Mouse (Mus musculus): Measurements from ENCODE around the gene Zwilch. TPM values are rescaled to one million over a fixed set of nuclear protein-coding genes. Genes with fewer than 3 reads are reported as not detected.

Zwilch gene
- polyA plus RNA-seq (2017; shearing (Covaris generic)): 6.5 TPM

DNA sequence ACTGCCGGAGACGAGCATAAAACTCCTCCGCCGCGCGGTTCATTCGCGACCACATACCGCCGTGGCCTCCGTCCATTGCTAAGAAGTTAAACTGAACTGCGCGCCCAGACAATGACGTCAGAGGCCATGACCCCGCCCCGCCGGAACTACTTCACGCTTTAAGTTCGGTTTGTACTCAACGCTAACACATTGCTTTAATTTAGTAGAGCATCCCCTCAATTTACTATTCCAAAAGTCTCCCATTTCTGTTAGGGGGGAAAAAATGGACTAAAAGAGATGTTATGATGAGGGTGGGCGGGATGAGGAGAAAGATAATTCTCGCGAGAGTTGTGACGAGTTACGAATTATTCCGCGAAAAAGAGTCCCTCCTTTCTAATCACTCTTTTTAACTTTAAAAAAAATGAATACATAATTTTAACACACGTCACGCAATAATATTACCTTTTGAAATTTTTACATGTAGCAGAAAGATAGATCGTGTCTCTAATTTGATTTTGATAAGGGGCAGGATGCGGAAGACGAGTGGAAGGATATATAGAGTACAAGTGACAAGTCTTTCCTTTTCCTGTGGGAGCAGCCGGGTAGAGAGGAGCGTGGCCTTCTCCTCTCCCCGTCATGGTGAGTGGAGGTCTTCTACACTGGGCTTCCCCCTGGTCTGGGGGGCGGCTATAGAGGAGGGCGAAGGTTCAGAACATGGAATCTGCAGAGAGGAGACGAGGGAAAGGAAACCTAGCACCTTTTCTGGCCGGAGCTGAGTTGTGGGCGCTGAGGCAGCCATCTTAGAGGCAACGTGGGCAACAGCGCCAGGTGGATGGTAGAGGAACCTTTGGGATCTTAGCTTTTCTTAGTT lies at the start of gene Zwilch, which contains the start of gene Rpl4:
Gene Zwilch, minus strand, starts transcription at position 289 of the 850 bp plus-strand sequence.
Gene Rpl4, plus strand, starts transcription at position 560 of the 850 bp plus-strand sequence.

DNA sequence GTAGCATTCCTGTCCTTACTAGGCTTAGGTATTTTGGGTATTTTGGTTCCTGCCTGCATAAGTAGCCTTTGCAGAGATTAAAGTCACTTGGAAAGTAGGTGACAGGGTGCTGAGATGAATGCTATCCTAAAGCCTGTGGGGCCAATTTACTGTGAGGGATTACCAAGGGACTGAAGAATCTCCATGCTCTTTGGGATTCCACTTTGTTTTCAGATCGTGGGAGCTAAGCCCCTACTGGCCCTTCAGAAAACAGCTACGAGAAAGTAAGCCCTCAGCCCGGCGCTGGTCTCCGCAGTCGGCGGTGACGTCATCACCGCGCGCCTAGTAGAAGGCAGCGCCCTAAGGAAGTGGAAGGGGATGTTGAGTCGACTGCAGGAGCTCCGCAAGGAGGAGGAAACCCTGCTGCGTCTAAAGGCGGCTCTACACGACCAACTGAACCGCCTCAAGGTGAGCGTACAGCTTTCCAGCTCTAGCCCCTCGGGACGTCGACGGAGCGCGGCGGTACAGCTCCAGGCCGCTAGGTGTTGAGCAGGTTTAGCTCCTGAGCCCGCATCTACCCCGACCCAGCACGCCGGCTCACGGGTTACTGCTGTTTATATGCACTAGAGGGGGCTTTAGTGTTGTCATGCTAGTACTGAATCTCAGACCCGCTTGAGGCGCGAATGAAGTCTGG lies 6.2 kb upstream of the Zwilch start, which contains the start of gene Snapc5:
Gene Snapc5, plus strand, starts transcription at position 301 of the 673 bp plus-strand sequence.

GRCm38 (mm10) chr9:64116876-64117275 lies 56.0 kb downstream of the Zwilch start, which contains the start of gene Lctl:
TSS of gene Lctl (plus strand) at chr9:64117147.

Other genes with a start within 250 kb of the Zwilch start
- gene Smad6, start 151.0 kb downstream of the Zwilch start, polyA plus RNA-seq (2017; shearing (Covaris generic)): not detected
- gene Lctl, start 56.0 kb downstream of the Zwilch start, polyA plus RNA-seq (2017; shearing (Covaris generic)): not detected
- 1,466 TPM for gene Rpl4, start 271 bp upstream of the Zwilch start, polyA plus RNA-seq (2017; shearing (Covaris generic))
- gene Snapc5, start 6.2 kb upstream of the Zwilch start, polyA plus RNA-seq (2017; shearing (Covaris generic)): 65.2 TPM
- gene Uchl4, start 62.1 kb upstream of the Zwilch start, polyA plus RNA-seq (2017; shearing (Covaris generic)): 11.8 TPM
- gene Map2k1, start 80.5 kb upstream of the Zwilch start, polyA plus RNA-seq (2017; shearing (Covaris generic)): 85.7 TPM
- gene Tipin, start 108.5 kb upstream of the Zwilch start, polyA plus RNA-seq (2017; shearing (Covaris generic)): 49.4 TPM
- gene Dis3l, start 168.2 kb upstream of the Zwilch start, polyA plus RNA-seq (2017; shearing (Covaris generic)): 21.8 TPM
- 0.51 TPM for gene Megf11, start 212.5 kb upstream of the Zwilch start, polyA plus RNA-seq (2017; shearing (Covaris generic))

All from inflammation-experienced regulatory T-cells, adult 16 weeks (primary cell).